Mouse (Mus musculus) midbrain, embryonic 16.5 days (tissue): ENCODE results near the gene Abcb6. TPM values are rescaled to one million over a fixed set of nuclear protein-coding genes. Genes with fewer than 3 reads are reported as not detected.

Source experiments
- ATAC-seq: fragments of 200-750 bp; cut with Nextera tagmentation; 2 replicates; pipeline ENCODE4 v1.8.0; 2017; ENCODE audit warnings: moderate TSS enrichment
- H3K27ac ChIP-seq: fragments of 300-500 bp; sonication (generic); 2 replicates; pipeline ENCODE4 v1.5.1; 2014; ENCODE audit warnings: mild to moderate bottlenecking, low read length, mixed read lengths
- H3K27me3 ChIP-seq: fragments of 300-500 bp; sonication (generic); 2 replicates; pipeline ENCODE4 v1.6.1; 2014; ENCODE audit warnings: low read depth, low read length, mixed read lengths; ENCODE audit not compliant: control insufficient read depth, insufficient read depth
- H3K36me3 ChIP-seq: fragments of 300-500 bp; sonication (generic); 2 replicates; pipeline ENCODE4 v1.6.1; 2014; ENCODE audit warnings: mild to moderate bottlenecking, low read length, moderate library complexity, mixed read lengths; ENCODE audit not compliant: control insufficient read depth, insufficient read depth
- H3K4me1 ChIP-seq: fragments of 300-500 bp; sonication (generic); 2 replicates; pipeline ENCODE4 v1.6.1; 2014; ENCODE audit warnings: mild to moderate bottlenecking, low read length, mixed read lengths; ENCODE audit not compliant: control insufficient read depth, insufficient read depth
- H3K4me2 ChIP-seq: fragments of 300-500 bp; sonication (generic); 2 replicates; pipeline ENCODE4 v1.6.1; 2014; ENCODE audit warnings: mild to moderate bottlenecking, low read length, mixed read lengths
- H3K4me3 ChIP-seq: fragments of 300-500 bp; sonication (generic); 2 replicates; pipeline ENCODE4 v1.5.1; 2014; ENCODE audit warnings: low read depth, mild to moderate bottlenecking, low read length, moderate library complexity, mixed read lengths
- H3K9ac ChIP-seq: fragments of 300-500 bp; sonication (generic); 2 replicates; pipeline ENCODE4 v1.6.1; 2014; ENCODE audit warnings: low read depth, low read length, mixed read lengths
- H3K9me3 ChIP-seq: fragments of 300-500 bp; sonication (generic); replicated peaks from 2 replicates; pipeline ENCODE4 v1.6.1; 2014; ENCODE audit warnings: mild to moderate bottlenecking, low read length, mixed read lengths; ENCODE audit not compliant: control insufficient read depth, poor library complexity, severe bottlenecking
- WGBS: fragments of 180-500 bp; shearing (Covaris S2); extraction: QIAGEN DNeasy Blood & Tissue Kit; methylation state at CpG from one replicate; pipeline ENCODE4 v1.1.7; 2014; 5-methylcytosine and 5-hydroxymethylcytosine counted together
- polyA plus RNA-seq: library from polyadenylated mRNA; unstranded; fragments of >200 nt; fragmentation: Nextera tagmentation; extraction: Ambion mirVana; gene quantifications from 2 replicates; pipeline ENCODE4 v1.2.1, GENCODE M21; 2015

The Abcb6 gene
- polyA plus RNA-seq, 1 experiment from 2014 or later, result 57.7 TPM

DNA sequence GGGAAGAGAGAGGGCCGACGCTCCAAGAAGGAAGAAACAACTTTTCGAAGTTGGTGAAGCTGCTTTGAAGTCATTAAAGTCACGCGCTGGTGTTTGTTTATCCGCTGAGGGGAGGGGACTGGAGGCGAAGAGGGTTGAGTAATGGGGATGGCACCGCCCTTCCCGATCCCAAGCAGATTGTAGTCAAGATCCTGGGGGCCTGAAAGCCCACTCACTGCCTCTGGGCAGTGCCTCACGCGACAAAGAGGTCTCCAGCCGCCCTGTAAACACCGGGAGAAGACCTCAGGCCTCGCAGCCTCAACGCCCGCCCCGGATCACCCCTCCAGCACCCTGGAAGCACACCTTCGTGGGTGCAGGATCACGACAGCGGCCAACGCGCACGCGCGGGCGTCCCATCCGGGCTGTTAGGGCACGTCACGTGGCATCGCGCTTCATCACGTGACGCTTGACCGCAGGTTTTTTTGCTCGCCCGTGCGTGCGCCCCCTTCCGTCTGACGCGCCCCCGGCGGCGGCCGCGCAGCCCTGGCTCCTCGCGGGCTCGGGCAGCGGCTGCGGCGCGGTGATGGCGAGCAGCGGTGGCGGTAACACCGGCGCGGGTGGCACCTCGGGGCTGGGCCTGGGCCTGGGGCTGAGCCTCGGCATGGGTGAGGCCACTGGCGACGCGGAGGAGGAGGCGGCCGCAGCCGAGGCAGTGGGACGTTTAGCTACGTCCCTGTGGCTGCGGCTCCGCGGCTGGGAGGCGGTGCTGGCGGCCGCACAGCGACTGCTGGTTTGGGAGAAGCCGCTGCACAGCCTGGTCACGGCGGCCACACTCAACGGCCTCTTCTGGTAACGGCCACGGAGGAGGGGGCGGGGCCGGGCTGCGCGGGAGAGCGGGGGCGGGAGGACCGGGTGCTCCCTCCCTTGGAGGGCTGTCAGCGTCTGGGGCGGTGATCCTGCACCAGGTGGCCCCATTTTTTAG lies 37.6 kb downstream of the Abcb6 start, which contains the start of the genes Cnppd1 and Retreg2:
TSS of gene Cnppd1 (minus strand) at position 411 of the 961 bp plus-strand sequence.
TSS of gene Retreg2 (plus strand) at position 478 of the 961 bp plus-strand sequence.
- peak; percentile 88 for ATAC-seq
- Histone ChIP-seq H3K9ac (peak within 1 kb of the TSS; percentile 99), H3K4me2 (peak within 1 kb of the TSS; percentile 97), H3K9me3 (no peaks in the 10 kb centered on the region), H3K4me1 (peaks cover 24% of the 10 kb centered on the region), H3K27me3 (no peaks in the 10 kb centered on the region), H3K27ac (peak within 1 kb of the TSS; percentile 99), H3K4me3 (peak within 1 kb of the TSS; percentile 99), H3K36me3 (peaks cover 38% of the 10 kb centered on the region)
- under 1% methylated on average over 84 of the region's 91 CpGs for whole genome bisulfite sequencing

- H3K27me3 ChIP-seq, result no peaks in the 10 kb centered on the region
- peak overlapping the region; percentile 99 for H3K27ac ChIP-seq
- ATAC-seq, result 0 out of 2 replicates have a peak, but pooled peaks have one; percentile 18
- H3K4me2 ChIP-seq, result peak overlapping the region; percentile 97
- H3K4me1 ChIP-seq, result peaks cover 24% of the 10 kb centered on the region
- H3K9me3 ChIP-seq, result no peaks in the 10 kb centered on the region
- peaks cover 38% of the 10 kb centered on the region for H3K36me3 ChIP-seq
- H3K9ac ChIP-seq, result peak overlapping the region; percentile 99
- under 1% methylated on average over 53 of the region's 53 CpGs for WGBS
- peak overlapping the region; percentile 99 for H3K4me3 ChIP-seq
Observed at GRCm38 (mm10) chr1:75141486-75142190, 38.6 kb downstream of the Abcb6 start.

DNA sequence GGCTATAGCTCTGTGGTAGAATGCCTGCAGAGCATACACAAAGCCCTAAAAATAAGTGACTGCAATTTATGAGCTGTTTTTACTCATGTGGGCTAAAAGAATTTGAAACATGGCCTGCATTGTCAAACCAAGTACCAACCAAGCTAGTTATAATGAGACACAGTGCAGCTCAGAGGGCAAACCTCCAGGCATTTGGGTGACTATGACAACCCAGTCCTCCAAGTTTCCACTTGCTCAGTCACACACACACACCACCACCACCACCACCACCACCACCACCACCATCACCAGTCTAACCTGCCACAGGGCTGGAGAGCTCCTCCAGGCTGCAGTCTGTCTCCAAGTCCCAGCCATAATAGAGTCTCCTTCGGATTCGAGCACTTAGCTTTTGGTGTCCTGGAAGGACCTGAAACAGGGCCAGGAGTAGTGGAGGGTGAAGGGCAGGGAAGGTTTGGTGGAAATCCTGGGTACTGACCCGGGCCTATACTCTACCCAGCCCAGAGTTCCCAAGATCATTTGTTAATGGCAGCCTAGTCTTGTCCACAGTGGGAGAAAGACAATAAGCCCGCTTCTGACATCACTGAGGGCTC lies 39.5 kb downstream of the Abcb6 start:
- Histone ChIP-seq H3K27me3 (no peaks in the 10 kb centered on the region), H3K9me3 (no peaks in the 10 kb centered on the region), H3K4me3 (peak overlapping the region; percentile 99), H3K9ac (peak overlapping the region; percentile 99), H3K36me3 (peaks cover 36% of the 10 kb centered on the region), H3K4me2 (peak overlapping the region; percentile 97), H3K27ac (no peak overlapping the region), H3K4me1 (peaks cover 24% of the 10 kb centered on the region)
- no peak for ATAC-seq
- 66% methylated on average over 4 of the region's 4 CpGs for WGBS

- Histone ChIP-seq H3K27ac (no peak overlapping the region), H3K4me1 (peaks cover 13% of the 10 kb centered on the region), H3K9ac (no peak overlapping the region), H3K9me3 (no peaks in the 10 kb centered on the region), H3K4me3 (no peak overlapping the region), H3K36me3 (peaks cover 26% of the 10 kb centered on the region), H3K27me3 (no peaks in the 10 kb centered on the region), H3K4me2 (no peak overlapping the region)
- ATAC-seq, result no peak
- 85% methylated on average over 2 of the region's 2 CpGs for WGBS
Observed at GRCm38 (mm10) chr1:75138448-75138847, 41.7 kb downstream of the Abcb6 start.

GRCm38 (mm10) chr1:75136730-75137129 lies 43.5 kb downstream of the Abcb6 start:
- ATAC-seq, result no peak
- H3K4me3 ChIP-seq, result no peak overlapping the region
- H3K27me3 ChIP-seq, result no peaks in the 10 kb centered on the region
- WGBS, result 80% methylated on average over 3 of the region's 3 CpGs
- H3K4me1 ChIP-seq, result peaks cover 13% of the 10 kb centered on the region
- H3K27ac ChIP-seq, result no peak overlapping the region
- no peak overlapping the region for H3K4me2 ChIP-seq
- H3K9me3 ChIP-seq, result no peaks in the 10 kb centered on the region
- peaks cover 26% of the 10 kb centered on the region for H3K36me3 ChIP-seq
- H3K9ac ChIP-seq, result no peak overlapping the region

DNA sequence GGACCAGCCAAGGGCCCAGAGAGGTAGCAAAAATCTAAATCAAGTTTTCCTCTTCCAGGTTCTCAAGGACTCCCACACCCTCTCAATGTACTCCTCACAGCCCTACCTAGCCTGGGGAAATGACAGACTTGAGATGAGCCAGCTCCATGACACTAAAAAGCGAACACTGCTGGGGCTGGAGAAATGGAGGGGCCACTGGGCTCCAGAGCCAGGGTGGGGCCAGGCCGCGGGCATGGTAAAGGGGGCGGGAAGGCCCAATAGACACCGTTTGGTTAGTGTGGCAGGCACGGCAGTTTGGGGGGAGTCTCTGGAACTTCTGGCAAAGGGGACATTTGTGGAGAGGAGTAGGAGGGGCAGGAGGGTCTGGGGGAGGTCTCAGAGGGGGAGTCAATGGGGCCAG lies 43.9 kb downstream of the Abcb6 start:
- no peak for ATAC-seq
- H3K36me3 ChIP-seq, result peaks cover 26% of the 10 kb centered on the region
- H3K4me1 ChIP-seq, result peaks cover 13% of the 10 kb centered on the region
- H3K9ac ChIP-seq, result no peak overlapping the region
- no peak overlapping the region for H3K4me2 ChIP-seq
- no peaks in the 10 kb centered on the region for H3K27me3 ChIP-seq
- WGBS, result 86% methylated on average over 6 of the region's 6 CpGs
- H3K4me3 ChIP-seq, result no peak overlapping the region
- no peaks in the 10 kb centered on the region for H3K9me3 ChIP-seq
- H3K27ac ChIP-seq, result no peak overlapping the region

DNA sequence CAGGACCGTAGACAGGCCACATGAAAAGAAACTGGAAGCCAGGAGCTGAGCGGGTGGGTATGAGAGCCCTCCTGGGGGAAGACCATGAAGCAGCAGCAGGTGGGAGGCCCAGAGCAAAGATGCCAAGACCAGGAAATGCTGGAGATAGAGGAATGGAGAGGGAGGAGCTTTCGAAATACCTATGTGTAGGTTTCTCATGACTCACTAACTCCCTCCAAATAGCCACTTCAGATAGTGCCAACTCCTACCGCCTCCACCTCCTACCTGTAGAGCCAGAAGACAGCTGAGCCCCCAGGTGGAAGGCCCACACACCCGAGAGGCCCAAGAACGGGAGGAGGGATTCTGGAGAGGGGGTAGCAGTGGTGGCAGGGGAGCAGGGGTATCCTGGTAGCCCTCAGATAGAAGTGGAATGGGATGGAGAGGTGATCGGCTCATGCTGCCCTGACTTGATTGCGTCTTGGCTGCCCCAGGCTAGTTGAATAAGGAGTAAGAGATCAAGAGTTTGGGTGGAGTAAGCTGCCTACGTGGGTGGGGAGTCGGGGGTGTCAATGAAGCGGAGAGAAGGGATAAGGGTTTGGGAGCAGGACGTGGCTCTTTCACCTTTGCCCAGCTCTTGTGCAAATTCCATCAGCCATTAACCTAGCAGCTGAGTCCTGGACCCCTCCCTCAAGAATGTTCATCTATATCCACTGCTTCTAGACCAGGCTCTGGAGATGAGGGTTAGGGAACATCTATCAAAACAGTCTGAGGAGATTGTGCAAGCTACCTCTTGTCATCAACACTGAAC lies 46.6 kb downstream of the Abcb6 start, which contains the start of gene Slc23a3:
TSS of gene Slc23a3 (minus strand) at position 470 of the 787 bp plus-strand sequence.
- Histone ChIP-seq H3K27ac (no peak within 1 kb of the TSS), H3K9ac (no peak within 1 kb of the TSS), H3K4me2 (no peak within 1 kb of the TSS), H3K4me3 (no peak within 1 kb of the TSS), H3K27me3 (no peaks in the 10 kb centered on the region), H3K4me1 (no peaks in the 10 kb centered on the region), H3K9me3 (no peaks in the 10 kb centered on the region), H3K36me3 (peaks cover 21% of the 10 kb centered on the region)
- WGBS, result 68% methylated on average over 12 of the region's 12 CpGs
- ATAC-seq, result no peak

DNA sequence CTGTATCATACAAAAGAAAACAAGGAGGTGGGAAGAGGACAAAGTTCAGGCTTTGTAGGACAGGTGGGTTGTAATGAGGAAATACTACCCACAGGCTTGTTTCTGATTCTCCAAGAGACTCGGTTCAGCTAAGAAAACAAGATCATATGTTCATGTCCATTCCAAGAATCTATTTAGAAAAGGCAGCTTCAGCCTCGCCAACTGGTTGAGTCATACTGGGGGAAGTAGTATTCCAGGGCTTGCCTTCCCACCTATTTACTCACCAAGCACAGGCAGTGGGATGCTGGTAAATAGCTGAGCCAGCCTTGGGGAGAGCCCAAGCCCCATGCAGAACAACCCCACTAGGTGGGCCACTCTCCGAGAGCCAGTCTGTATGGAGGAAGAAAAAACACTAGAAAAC lies 51.6 kb downstream of the Abcb6 start:
- no peaks in the 10 kb centered on the region for H3K27me3 ChIP-seq
- H3K4me2 ChIP-seq, result no peak overlapping the region
- H3K4me1 ChIP-seq, result peaks cover 4% of the 10 kb centered on the region; the same call in 1 of the 2 replicates
- WGBS, result 86% methylated on average over 3 of the region's 3 CpGs
- H3K36me3 ChIP-seq, result no peaks in the 10 kb centered on the region
- no peak overlapping the region for H3K27ac ChIP-seq
- H3K9ac ChIP-seq, result no peak overlapping the region
- H3K4me3 ChIP-seq, result no peak overlapping the region
- ATAC-seq, result no peak
- H3K9me3 ChIP-seq, result no peaks in the 10 kb centered on the region
